Mouse (Mus musculus) liver, adult 2 months (tissue): Measurements from ENCODE around the gene Mturn.

ENCODE experiments used
- CTCF ChIP-seq: fragments of 200-500 bp; IDR thresholded peaks from 2 replicates; pipeline ENCODE4 v1.5.1; 2011; ENCODE audit warnings: low read depth, low read length, control low read depth
- POLR2A ChIP-seq: fragments of 200-500 bp; IDR thresholded peaks from 2 replicates; pipeline ENCODE4 v1.6.1; 2011; ENCODE audit warnings: low read length, control low read depth; ENCODE audit not compliant: insufficient read depth; ENCODE audit errors: extremely low read depth

- TF ChIP-seq CTCF (no peak), POLR2A (no peak)
Observed at GRCm38 (mm10) chr6:54693286-54693685, 11.9 kb downstream of the Mturn start.
